Mouse (Mus musculus) effector memory CD4-positive, alpha-beta T cell, adult 7 months (primary cell): Measurements from ENCODE around the gene Olfr994. TPM values are rescaled to one million over a fixed set of nuclear protein-coding genes. Genes with fewer than 3 reads are reported as not detected.

Experiments
- polyA plus RNA-seq: library from polyadenylated mRNA; unstranded; fragments of 100-300 nt; shearing (Covaris generic); gene quantifications from one replicate; pipeline ENCODE4 v1.2.1, GENCODE M21; 2017

Olfr994 gene
- not detected for polyA plus RNA-seq

GRCm38 (mm10) chr2:85436351-85436750 lies at the start of gene Olfr994:
Olfr994 (minus strand) TSS chr2:85436451.

GRCm38 (mm10) chr2:85443539-85443938 lies 7.3 kb upstream of the Olfr994 start, which contains the start of gene Olfr995:
Olfr995 (minus strand) TSS chr2:85443639.

GRCm38 (mm10) chr2:85414777-85415176 lies 21.5 kb downstream of the Olfr994 start, which contains the start of gene Olfr993:
Olfr993 (minus strand) TSS chr2:85414877.

GRCm38 (mm10) chr2:85409369-85409768 lies 26.9 kb downstream of the Olfr994 start, which contains the start of gene Olfr992:
Olfr992 (minus strand) TSS chr2:85409469.

Other genes with a start within 250 kb of the Olfr994 start
- not detected for gene Lrrc55, start 239.3 kb downstream of the Olfr994 start, polyA plus RNA-seq
- gene Olfr987, start 97.1 kb downstream of the Olfr994 start, polyA plus RNA-seq = not detected
- gene Olfr988, start 73.2 kb downstream of the Olfr994 start, polyA plus RNA-seq = not detected
- not detected for gene Olfr992, start 27.0 kb downstream of the Olfr994 start, polyA plus RNA-seq
- gene Olfr993, start 21.6 kb downstream of the Olfr994 start, polyA plus RNA-seq = not detected
- 0.29 TPM for gene Olfr995, start 7.2 kb upstream of the Olfr994 start, polyA plus RNA-seq
- not detected for gene 4833423E24Rik, start 82.6 kb upstream of the Olfr994 start, polyA plus RNA-seq
- not detected for gene Olfr996, start 142.8 kb upstream of the Olfr994 start, polyA plus RNA-seq
- not detected for gene Olfr998, start 152.5 kb upstream of the Olfr994 start, polyA plus RNA-seq
- gene Olfr1000, start 175.5 kb upstream of the Olfr994 start, polyA plus RNA-seq = 0.27 TPM
- not detected for gene Olfr1002, start 214.3 kb upstream of the Olfr994 start, polyA plus RNA-seq
- gene Olfr154, start 228.0 kb upstream of the Olfr994 start, polyA plus RNA-seq = not detected
- gene Olfr1006, start 242.3 kb upstream of the Olfr994 start, polyA plus RNA-seq = not detected